Mouse (Mus musculus): ENCODE measurements at regions not wholly inside any gene's neighbourhood (a gene's known extent, or its start where the extent isn't known, plus 50 kb on each side); places are given as distances from the start of the nearest gene placed in this dataset.
A peak's percentile ranks its signal among the peaks of the same experiment; 100 is the strongest.

DNA sequence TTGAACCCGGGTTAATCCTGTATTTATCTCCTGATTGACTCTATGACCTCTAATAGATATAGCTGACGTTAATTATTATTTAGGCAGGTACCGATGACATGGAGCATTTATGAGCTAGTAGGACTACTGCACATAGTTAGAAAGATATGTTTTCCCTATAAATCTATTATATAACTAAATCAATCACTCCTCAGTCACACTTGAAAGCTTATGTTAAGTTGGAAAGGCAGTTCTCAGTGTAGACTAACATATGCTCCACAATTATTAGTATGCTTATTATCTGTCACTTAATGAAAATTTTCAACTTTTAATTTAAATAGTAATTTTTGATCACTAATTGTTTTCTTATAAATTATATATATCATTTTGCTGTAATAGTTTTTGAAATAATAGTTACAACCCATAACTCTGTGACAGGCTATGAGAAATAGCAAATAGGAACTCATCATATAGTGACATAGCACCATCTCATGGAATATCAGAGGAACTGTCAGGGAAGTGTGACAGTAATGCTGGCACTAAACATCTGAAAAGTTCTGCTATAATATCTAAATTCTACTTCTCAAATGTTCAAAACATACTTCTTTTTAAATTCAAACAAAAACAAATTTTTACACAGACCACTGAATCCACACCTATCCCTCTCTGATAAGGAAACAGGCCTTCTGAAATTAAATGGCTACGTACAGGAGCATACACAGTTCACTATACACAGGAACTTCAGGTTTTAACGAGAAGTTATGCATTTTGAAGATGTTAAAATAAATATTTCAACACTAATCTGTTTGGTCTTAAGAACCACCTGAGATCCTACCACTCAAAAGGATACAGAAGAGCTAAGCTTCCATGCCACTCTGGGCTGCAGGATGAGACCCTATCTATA, 75.3 kb upstream of the Map2 start:
- no peak for DNase-seq

DNA sequence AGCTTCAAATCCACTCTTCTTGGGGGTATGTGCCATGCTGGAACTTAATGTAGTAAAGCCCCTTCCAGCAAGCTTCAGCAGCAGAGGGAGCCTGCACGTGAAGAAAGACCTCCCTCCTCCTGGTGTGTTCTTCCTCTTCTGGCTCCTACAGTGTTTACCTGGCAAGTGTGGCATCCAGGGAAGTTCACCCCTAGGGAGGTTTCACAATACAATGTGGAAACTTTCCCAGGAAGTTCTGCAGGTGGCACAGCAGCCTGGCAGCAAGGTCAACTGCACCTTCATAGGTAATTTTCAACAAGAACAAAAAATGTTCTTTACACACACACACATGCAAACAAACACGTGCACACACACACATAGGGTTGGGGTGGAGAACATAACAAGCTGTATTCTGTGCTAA, 73.7 kb upstream of the Map2 start:
- DNase-seq: peak; percentile 46

DNA sequence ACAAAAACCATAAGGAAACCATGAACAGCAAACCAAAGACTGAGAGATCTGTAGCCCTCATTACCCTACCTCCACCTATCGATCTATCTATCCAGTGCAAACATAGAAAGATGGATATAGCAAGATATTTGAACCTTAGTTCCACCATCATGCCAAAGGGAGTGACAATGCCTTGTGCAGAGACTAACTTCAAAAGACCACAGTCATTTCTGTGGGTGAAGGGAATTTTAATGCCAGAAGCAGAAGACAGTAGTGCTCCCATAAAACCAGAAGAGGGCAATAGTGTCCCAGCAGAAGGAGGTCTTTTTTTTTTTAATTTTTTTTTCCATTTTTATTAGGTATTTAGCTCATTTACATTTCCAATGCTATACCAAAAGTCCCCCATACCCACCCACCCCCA, 70.6 kb upstream of the Map2 start:
- no peak for DNase-seq

DNA sequence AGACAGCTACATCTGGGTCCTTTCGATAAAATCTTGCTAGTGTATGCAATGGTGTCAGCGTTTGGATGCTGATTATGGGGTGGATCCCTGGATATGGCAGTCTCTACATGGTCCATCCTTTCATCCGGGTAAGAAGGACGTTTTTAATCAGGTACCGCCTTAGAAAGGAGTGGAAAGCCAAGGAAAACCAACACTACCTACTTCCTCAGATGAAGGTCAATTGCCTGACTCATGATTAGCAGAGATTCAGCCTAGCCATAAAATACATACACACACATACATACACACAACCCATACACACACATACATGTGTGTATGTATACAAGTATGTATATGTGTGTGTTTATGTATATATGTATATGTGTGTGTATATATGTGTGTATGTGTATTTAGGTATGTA, 69.9 kb upstream of the Map2 start:
- DNase-seq: no peak

DNA sequence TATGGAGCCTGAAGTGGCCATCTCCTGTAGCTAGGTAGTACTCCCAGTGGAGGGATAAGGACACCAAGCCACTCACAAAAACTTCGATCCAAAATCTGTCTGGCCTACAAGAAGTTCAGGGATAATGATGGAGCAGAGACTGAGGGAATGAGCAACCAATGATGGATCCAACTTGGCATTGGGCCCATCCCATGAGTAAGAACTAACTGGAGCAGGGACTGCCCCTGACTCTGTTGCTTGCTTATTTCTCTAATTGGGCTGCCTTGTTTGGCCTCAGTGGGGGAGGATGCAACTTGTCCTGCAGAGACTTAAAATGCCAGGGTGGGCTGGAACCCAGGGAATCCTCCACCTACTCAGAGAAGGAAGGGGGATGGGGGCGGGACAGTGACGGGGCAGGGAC, 67.0 kb upstream of the Map2 start:
- no peak for DNase-seq

DNA sequence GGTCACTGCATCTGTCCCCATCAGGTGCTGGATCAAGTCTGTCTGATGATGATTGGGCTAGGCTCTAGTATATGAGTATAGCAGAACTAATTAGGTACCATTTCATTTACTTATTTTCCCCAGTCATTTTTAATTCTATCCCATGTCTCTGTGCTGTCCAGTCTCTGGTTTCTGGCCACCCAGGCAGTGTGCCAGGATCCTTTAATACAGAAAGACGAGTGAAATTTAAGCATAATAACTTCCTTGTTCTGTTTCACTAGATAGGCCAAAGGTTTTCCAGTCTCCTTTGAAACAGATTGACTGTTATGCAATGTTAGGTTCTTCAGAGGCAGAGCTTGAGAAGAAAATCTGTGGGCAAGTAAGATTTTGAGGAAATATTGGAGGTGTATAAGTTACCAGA, 61.2 kb upstream of the Map2 start:
- peak; percentile 5 for DNase-seq

DNA sequence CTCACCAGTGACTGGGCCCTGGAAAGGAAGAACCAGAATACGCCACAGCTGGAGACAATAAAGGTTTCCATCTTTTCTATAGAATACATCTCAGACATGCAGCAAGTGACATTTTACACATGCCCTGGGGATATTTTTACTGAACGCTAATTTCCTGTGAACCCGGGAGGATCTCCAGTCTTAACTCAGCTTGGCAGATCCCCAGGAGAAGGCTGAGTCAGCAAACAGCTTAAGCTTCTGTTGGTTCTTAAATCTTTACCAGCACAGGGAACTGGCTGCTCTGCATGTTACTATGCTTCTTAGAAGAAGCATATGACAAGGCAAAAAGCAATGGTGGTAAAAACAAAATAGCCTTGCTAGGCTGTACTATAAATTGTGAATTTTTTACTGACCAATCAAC, 59.7 kb upstream of the Map2 start:
- DNase-seq: no peak
